Mouse (Mus musculus) left cerebral cortex, adult 11 months (tissue): ENCODE measurements at regions not wholly inside any gene's neighbourhood (a gene's known extent, or its start where the extent isn't known, plus 50 kb on each side); places are given as distances from the start of the nearest gene placed in this dataset.

Experiments
- DNase-seq: peaks from one replicate; pipeline ENCODE4 v3.0.0; 2022; ENCODE audit warnings: low spot score

DNA sequence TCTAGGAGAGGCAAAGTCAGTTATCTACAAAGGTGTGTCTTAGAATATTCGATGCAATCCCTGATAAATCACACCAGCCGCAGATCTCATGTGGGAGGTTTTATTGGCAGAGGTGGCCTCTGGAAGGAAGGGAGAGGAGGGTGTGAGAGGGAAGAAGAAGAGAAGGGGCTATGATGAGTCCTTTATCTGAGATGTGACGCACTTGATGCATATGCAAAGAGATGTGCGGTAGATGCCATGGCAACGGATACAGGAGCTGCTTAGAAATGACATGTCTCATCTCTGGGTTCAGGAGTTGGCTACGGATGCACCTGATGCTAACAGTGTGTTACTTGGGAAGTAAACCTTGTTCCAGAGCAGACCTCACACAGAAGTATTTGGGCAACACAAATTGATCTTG, 718.6 kb upstream of the Gm21961 start:
- peak; percentile 14 for DNase-seq

DNA sequence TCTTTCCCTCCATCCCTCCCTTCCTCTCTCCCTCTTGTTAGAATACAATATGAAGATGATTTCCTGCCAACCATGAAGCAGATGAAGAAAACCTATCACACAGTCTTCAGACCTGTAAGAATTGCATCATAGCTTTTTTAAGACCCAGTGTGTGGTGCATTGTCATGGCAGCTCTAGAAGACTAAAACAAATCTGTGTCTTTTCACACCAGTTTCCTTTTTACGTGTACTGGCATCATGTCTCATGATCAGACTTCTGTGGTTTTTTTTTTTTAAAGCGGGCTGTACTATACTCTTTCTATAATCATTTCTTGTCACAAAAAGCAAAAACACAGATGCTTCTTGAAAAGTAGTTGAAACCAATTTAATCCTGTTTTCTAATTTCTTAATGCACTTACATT, 716.6 kb upstream of the Gm21961 start:
- DNase-seq, result no peak

DNA sequence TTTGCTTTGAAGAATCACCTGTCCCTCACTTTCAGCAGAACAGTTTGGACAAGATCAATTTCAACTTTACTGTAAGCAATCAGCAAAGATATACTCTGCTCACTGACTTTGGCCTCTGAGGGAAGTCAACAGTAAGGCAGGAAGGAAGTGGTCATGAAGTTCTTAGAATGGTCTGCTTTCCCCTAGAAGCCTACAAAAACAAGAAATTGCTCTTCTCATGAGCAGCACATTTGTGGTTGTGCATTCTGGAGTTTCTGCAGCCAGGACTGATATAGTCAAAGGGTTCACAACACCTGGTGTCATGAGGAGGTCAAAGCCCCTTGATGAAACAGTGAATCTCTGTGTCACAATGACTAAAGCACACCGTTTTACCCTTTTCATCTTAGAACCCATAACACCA, 712.4 kb upstream of the Gm21961 start:
- no peak for DNase-seq

DNA sequence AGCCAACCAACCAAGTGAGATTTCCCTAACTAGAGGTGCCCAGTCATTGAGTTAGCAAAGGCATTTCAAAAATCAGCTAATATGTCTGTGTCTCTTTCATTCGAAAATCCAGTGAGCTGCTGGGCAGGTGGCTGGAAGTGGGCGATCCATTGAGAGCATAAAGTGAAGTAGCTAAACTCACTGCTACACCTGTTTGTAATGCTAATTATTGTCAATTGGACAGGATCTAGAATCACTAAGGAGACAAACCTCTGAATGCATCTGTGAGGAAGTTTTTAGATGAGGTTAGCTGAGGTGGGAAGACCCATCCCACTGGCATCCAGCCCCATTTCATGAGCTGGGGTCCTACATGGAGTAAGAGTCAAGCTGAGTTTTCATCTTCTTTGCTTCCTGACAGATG, 711.6 kb upstream of the Gm21961 start:
- no peak for DNase-seq

DNA sequence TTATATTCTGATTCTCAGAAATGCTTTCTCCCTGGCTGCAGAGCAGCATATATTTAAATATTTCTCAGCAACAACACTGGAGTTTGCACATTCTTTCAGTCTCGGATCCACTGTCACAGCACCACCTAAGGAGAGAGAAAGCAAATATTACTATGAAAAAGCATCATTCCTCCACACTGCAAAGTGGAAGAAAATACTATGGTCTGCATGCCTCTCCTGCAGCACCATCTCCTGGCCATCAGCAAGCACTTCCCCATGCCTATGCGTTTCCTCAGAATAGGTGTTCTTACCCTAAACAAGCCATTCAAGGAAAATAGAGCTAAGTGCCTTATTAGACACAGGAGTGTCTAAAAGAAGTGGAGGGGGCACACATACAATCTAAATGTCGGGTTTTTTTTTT, 688.9 kb upstream of the Gm21961 start:
- DNase-seq, result peak; percentile 22

DNA sequence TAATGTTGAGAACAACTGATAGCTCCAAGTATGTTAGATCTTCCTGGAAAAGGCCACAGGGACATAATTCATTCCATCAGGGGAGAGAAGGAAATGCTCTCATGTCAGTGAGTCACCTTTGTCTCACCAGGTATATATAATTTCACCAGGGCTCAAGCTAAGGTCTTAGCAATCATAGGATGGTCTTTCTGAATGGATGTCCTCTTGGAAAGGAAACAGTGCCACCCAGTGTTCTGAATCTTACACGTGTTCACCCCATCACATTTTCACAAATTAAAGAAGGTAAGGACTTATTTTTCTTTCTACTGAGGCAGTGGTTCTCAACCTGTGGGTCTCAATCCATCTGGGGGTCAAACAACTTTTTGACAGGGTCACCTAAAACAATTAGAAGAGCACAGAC, 686.8 kb upstream of the Gm21961 start:
- peak; percentile 13 for DNase-seq

DNA sequence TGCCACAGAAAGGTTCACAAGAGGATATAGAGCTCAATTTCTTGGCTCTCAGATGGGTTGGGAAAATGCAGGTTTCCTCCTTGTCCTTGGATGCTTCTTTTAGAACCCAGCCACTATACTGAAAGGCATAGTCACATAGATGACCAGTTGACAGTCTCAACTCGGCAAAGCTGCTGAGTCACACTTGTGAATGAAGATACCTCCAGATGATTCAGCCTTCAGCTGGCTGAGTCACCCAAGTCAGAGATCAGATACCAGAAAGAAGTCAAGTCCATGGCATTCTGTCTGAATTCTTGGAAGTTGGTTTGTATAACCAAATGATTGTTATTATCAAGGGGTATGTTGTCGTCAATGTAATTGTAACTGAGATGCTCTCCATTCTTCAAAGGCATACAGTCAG, 683.9 kb upstream of the Gm21961 start:
- DNase-seq, result no peak
